Mouse (Mus musculus) liver, postnatal 0 days (tissue): ENCODE measurements around the gene Qser1. TPM values are rescaled to one million over a fixed set of nuclear protein-coding genes. Genes with fewer than 3 reads are reported as not detected.

Experiments
- ATAC-seq: fragments of 200-750 bp; cut with Nextera tagmentation; 2 replicates; pipeline ENCODE4 v1.8.0; 2017; ENCODE audit warnings: mild to moderate bottlenecking, moderate library complexity
- DNase-seq: peaks from one replicate; pipeline ENCODE4 v3.0.0-alpha.2; 2016
- H3K27ac ChIP-seq: fragments of 300-500 bp; sonication (generic); 2 replicates; pipeline ENCODE4 v1.5.1; 2014; ENCODE audit warnings: antibody characterized with exemption, moderate library complexity, mild to moderate bottlenecking, low read depth
- H3K27me3 ChIP-seq: fragments of 300-500 bp; sonication (generic); 2 replicates; pipeline ENCODE4 v1.6.1; 2014; ENCODE audit warnings: low read length, control low read depth, mixed read lengths; ENCODE audit not compliant: insufficient read depth
- H3K36me3 ChIP-seq: fragments of 300-500 bp; sonication (generic); replicated peaks from 2 replicates; pipeline ENCODE4 v1.6.1; 2014; ENCODE audit warnings: mild to moderate bottlenecking, control low read depth, low read length, moderate library complexity, mixed read lengths; ENCODE audit not compliant: insufficient read depth
- H3K4me1 ChIP-seq: fragments of 300-500 bp; sonication (generic); 2 replicates; pipeline ENCODE4 v1.6.1; 2014; ENCODE audit warnings: antibody characterized with exemption, mild to moderate bottlenecking, control low read depth; ENCODE audit not compliant: insufficient read depth
- H3K4me2 ChIP-seq: fragments of 300-500 bp; sonication (generic); 2 replicates; pipeline ENCODE4 v1.6.1; 2014; ENCODE audit warnings: low read depth, mild to moderate bottlenecking, low read length, moderate library complexity, mixed read lengths
- H3K4me3 ChIP-seq: fragments of 300-500 bp; sonication (generic); 2 replicates; pipeline ENCODE4 v1.5.1; 2014; ENCODE audit warnings: low read depth, low read length
- H3K9ac ChIP-seq: fragments of 300-500 bp; sonication (generic); replicated peaks from 2 replicates; pipeline ENCODE4 v1.6.1; 2014; ENCODE audit warnings: mild to moderate bottlenecking, moderate library complexity
- H3K9me3 ChIP-seq: fragments of 300-500 bp; sonication (generic); 2 replicates; pipeline ENCODE4 v1.6.1; 2016; ENCODE audit warnings: mild to moderate bottlenecking, control low read depth, low read length, mixed read lengths
- CTCF ChIP-seq: sonication (generic); IDR thresholded peaks from 2 replicates; pipeline ENCODE4 v1.5.1; 2016; ENCODE audit warnings: antibody characterized with exemption, low read depth
- EP300 ChIP-seq: IDR thresholded peaks from 2 replicates; pipeline ENCODE4 v1.6.1; 2016; ENCODE audit warnings: antibody characterized with exemption, low read depth, mild to moderate bottlenecking
- WGBS: fragments of 180-500 bp; shearing (Covaris S2); extraction: QIAGEN DNeasy Blood & Tissue Kit; methylation state at CpG from one replicate; pipeline ENCODE4 v1.1.7; 2014; ENCODE audit not compliant: insufficient replicate concordance; 5-methylcytosine and 5-hydroxymethylcytosine counted together
- polyA plus RNA-seq: library from polyadenylated mRNA; unstranded; fragments of >200 nt; fragmentation: Nextera tagmentation; extraction: Ambion mirVana; gene quantifications from 2 replicates; pipeline ENCODE4 v1.2.1, GENCODE M21; 2015

Gene Qser1
- polyA plus RNA-seq, 1 experiment from 2014 or later = 1.2 TPM

- H3K27ac ChIP-seq = no peak within 1 kb of the TSS
- H3K4me3 ChIP-seq = no peak within 1 kb of the TSS
- no peak for ATAC-seq
- DNase-seq = no peak
- no peak within 1 kb of the TSS for H3K9ac ChIP-seq
- H3K27me3 ChIP-seq = no peaks in the 10 kb centered on the region
- no peaks in the 10 kb centered on the region for H3K9me3 ChIP-seq
- WGBS = 68% methylated on average over 4 of the region's 4 CpGs
- H3K36me3 ChIP-seq = no peaks in the 10 kb centered on the region
- TF ChIP-seq EP300 = no peak
- no peak for TF ChIP-seq CTCF
- no peak within 1 kb of the TSS for H3K4me2 ChIP-seq
- H3K4me1 ChIP-seq = peaks cover under 1% of the 10 kb centered on the region; the same call in 1 of the 2 replicates
Observed at GRCm38 (mm10) chr2:104716279-104716678, 100.3 kb downstream of the Qser1 start, which contains the start of gene Pin1rt1. Pin1rt1 (minus strand) TSS chr2:104716379.

GRCm38 (mm10) chr2:104714254-104714691, 102.3 kb downstream of the Qser1 start:
- H3K4me1 ChIP-seq = peaks cover 3% of the 10 kb centered on the region; the same call in 1 of the 2 replicates
- H3K9me3 ChIP-seq = no peaks in the 10 kb centered on the region
- ATAC-seq (no peak), DNase-seq (no peak)
- H3K27me3 ChIP-seq = no peaks in the 10 kb centered on the region
- no peaks in the 10 kb centered on the region for H3K36me3 ChIP-seq
- H3K9ac ChIP-seq = no peak overlapping the region
- TF ChIP-seq CTCF (no peak), EP300 (no peak)
- no peak overlapping the region for H3K27ac ChIP-seq
- H3K4me2 ChIP-seq = no peak overlapping the region
- H3K4me3 ChIP-seq = no peak overlapping the region
- 69% methylated on average over 15 of the region's 15 CpGs for WGBS

GRCm38 (mm10) chr2:104712486-104712809, 104.1 kb downstream of the Qser1 start:
- DNase-seq (no peak), ATAC-seq (peak; percentile 33; the same call in 1 of the 2 replicates)
- H3K9ac ChIP-seq = peak overlapping the region; percentile 70
- H3K4me3 ChIP-seq = peak overlapping the region; percentile 69
- TF ChIP-seq EP300 (no peak), CTCF (no peak)
- H3K27ac ChIP-seq = peak overlapping the region; percentile 44
- H3K27me3 ChIP-seq = no peaks in the 10 kb centered on the region
- peak overlapping the region; percentile 64 for H3K4me2 ChIP-seq
- peaks cover 3% of the 10 kb centered on the region; the same call in 1 of the 2 replicates for H3K4me1 ChIP-seq
- H3K9me3 ChIP-seq = no peaks in the 10 kb centered on the region
- no peaks in the 10 kb centered on the region for H3K36me3 ChIP-seq
- WGBS = 3% methylated on average over 7 of the region's 7 CpGs

GRCm38 (mm10) chr2:104711585-104712485, 104.7 kb downstream of the Qser1 start, which contains the start of gene Tcp11l1:
Tcp11l1 (minus strand) TSS chr2:104712169.
- under 1% methylated on average over 60 of the region's 99 CpGs for whole genome bisulfite sequencing

GRCm38 (mm10) chr2:104710670-104711370, 105.7 kb downstream of the Qser1 start:
- Histone ChIP-seq H3K4me2 (peak overlapping the region; percentile 64), H3K9ac (no peak overlapping the region), H3K27ac (0 out of 2 replicates have a peak overlapping the region, but pooled peaks have one; percentile 22), H3K4me3 (peak overlapping the region; percentile 69; the same call in 1 of the 2 replicates), H3K4me1 (peaks cover 3% of the 10 kb centered on the region; the same call in 1 of the 2 replicates), H3K27me3 (no peaks in the 10 kb centered on the region), H3K36me3 (no peaks in the 10 kb centered on the region), H3K9me3 (no peaks in the 10 kb centered on the region)
- TF ChIP-seq EP300 (no peak), CTCF (no peak)
- no peak for ATAC-seq
- DNase-seq = no peak
- 23% methylated on average over 6 of the region's 6 CpGs for WGBS

More at GRCm38 (mm10) chr2:104711585-104712485, 104.7 kb downstream of the Qser1 start, which contains the start of gene Tcp11l1:
- H3K9ac ChIP-seq = peak within 1 kb of the TSS; percentile 70
- ATAC-seq (peak; percentile 83), DNase-seq (peak; percentile 52)
- H3K27me3 ChIP-seq = no peaks in the 10 kb centered on the region
- H3K27ac ChIP-seq = peak within 1 kb of the TSS; percentile 44
- TF ChIP-seq EP300 (no peak), CTCF (no peak)
- H3K4me2 ChIP-seq = peak within 1 kb of the TSS; percentile 64
- H3K36me3 ChIP-seq = no peaks in the 10 kb centered on the region
- no peaks in the 10 kb centered on the region for H3K9me3 ChIP-seq
- peak within 1 kb of the TSS; percentile 69 for H3K4me3 ChIP-seq
- peaks cover 3% of the 10 kb centered on the region; the same call in 1 of the 2 replicates for H3K4me1 ChIP-seq
